Mouse (Mus musculus): ENCODE results near the gene Btg2. TPM values are rescaled to one million over a fixed set of nuclear protein-coding genes. Genes with fewer than 3 reads are reported as not detected.

Btg2 gene
- polyA plus RNA-seq, 1 experiment from 2014 or later, result 41.0 TPM

GRCm38 (mm10) chr1:134096264-134096934 lies 17.5 kb upstream of the Btg2 start:
- no peak overlapping the region for H3K9ac ChIP-seq
- H3K36me3 ChIP-seq, result no peaks in the 10 kb centered on the region
- peak overlapping the region; percentile 10; the same call in 1 of the 2 replicates for H3K4me2 ChIP-seq (replicated peaks)
- H3K4me3 ChIP-seq (replicated peaks), result no peak overlapping the region
- peak overlapping the region; percentile 93 for H3K27ac ChIP-seq
- no peaks in the 10 kb centered on the region for H3K9me3 ChIP-seq
- H3K4me1 ChIP-seq (replicated peaks), result peaks cover 67% of the 10 kb centered on the region
- WGBS, result 48% methylated on average over 14 of the region's 14 CpGs
- no peaks in the 10 kb centered on the region for H3K27me3 ChIP-seq (replicated peaks)
- 0 out of 2 replicates have a peak, but pooled peaks have one; percentile 8 for ATAC-seq

DNA sequence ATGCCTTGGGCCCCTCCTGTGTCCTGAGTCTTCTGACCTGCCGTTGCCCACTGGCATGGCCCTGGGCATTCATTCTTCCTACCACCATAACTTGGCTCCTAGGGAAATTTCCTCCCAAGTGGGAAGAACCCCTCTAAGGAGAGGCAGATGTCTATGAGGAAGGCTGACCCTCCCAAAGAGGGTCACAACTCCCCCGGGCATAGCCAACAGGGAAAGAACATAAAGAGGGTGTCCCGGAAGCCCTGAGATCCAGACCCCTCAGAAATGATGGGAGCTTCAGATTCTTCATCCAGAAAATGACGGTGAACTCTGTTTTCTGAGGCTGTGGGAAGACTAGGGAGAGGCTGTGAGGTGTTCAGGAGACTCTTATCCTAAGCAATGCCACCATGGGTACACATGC lies 16.8 kb upstream of the Btg2 start:
- H3K4me1 ChIP-seq (replicated peaks), result peaks cover 67% of the 10 kb centered on the region
- 79% methylated on average over 4 of the region's 4 CpGs for WGBS
- no peaks in the 10 kb centered on the region for H3K9me3 ChIP-seq
- peak overlapping the region; percentile 93 for H3K27ac ChIP-seq
- 0 out of 2 replicates have a peak overlapping the region, but pooled peaks have one; percentile 10 for H3K4me2 ChIP-seq (replicated peaks)
- ATAC-seq, result no peak
- no peak overlapping the region for H3K4me3 ChIP-seq (replicated peaks)
- no peaks in the 10 kb centered on the region for H3K27me3 ChIP-seq (replicated peaks)
- no peak overlapping the region for H3K9ac ChIP-seq
- H3K36me3 ChIP-seq, result no peaks in the 10 kb centered on the region

- Histone ChIP-seq H3K36me3 (no peaks in the 10 kb centered on the region), H3K4me3 (replicated peaks) (no peak overlapping the region), H3K27ac (no peak overlapping the region; the same call in 1 of the 2 replicates), H3K9ac (no peak overlapping the region), H3K27me3 (replicated peaks) (no peaks in the 10 kb centered on the region), H3K9me3 (no peaks in the 10 kb centered on the region), H3K4me1 (replicated peaks) (peaks cover 67% of the 10 kb centered on the region), H3K4me2 (replicated peaks) (no peak overlapping the region)
- 65% methylated on average over 7 of the region's 7 CpGs for WGBS
- no peak for ATAC-seq
Measured at GRCm38 (mm10) chr1:134095033-134095612, 16.2 kb upstream of the Btg2 start.

GRCm38 (mm10) chr1:134093771-134094526 lies 15.0 kb upstream of the Btg2 start:
- H3K9me3 ChIP-seq, result no peaks in the 10 kb centered on the region
- peak overlapping the region; percentile 88 for H3K4me2 ChIP-seq (replicated peaks)
- peak overlapping the region; percentile 44; the same call in 1 of the 2 replicates for H3K4me3 ChIP-seq (replicated peaks)
- peaks cover 59% of the 10 kb centered on the region for H3K4me1 ChIP-seq (replicated peaks)
- no peaks in the 10 kb centered on the region for H3K27me3 ChIP-seq (replicated peaks)
- no peak overlapping the region for H3K9ac ChIP-seq
- 69% methylated on average over 13 of the region's 13 CpGs for WGBS
- H3K27ac ChIP-seq, result peak overlapping the region; percentile 90
- ATAC-seq, result no peak
- H3K36me3 ChIP-seq, result no peaks in the 10 kb centered on the region

DNA sequence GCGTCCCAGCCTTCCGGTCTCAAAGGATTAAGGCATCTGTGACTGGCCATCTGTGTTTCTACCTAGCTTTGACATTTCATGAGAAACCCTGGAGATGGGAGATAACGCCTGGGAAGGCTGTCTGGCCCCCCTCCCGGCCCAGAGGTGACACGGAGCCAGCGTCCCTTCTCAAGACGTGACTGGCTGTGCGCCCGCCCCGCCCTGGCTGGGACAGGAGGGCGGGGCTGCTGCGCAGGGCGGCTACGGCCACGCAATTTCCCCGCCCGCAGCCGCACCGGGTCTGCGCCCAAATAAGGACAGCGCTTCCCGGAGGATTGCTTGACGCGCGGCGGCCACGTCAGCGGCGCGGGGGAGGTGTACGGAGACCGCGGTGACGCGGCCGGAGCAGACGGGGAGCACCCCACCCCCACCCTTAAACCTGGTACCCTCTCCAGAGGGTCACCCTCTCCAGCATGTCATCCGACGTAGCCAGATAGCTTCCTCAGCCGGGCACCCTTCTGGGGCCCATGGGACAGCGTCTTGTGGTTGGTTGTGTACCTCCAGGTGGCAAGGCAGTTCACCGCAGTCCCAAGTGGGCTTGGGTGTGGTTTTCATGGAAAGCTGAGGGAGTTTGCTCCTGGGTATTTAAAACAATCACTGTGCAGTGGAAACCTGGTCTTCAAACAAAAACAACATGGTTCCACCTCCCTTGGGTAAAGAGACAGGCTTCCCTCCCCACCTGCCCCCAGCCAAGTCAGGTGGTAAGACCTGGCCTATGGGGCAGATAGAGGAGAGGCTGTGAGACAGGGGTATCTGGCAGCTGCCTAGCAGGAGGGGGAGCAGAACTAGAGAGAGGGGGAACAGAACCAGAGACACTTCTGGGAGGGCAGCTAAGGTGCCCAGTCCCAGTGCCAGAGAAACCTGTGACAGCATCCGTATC lies 14.2 kb upstream of the Btg2 start:
- Histone ChIP-seq H3K4me1 (replicated peaks) (peaks cover 51% of the 10 kb centered on the region), H3K27ac (peak overlapping the region; percentile 90), H3K36me3 (no peaks in the 10 kb centered on the region), H3K9ac (peak overlapping the region; percentile 61), H3K4me2 (replicated peaks) (peak overlapping the region; percentile 88), H3K9me3 (no peaks in the 10 kb centered on the region), H3K4me3 (replicated peaks) (peak overlapping the region; percentile 44), H3K27me3 (replicated peaks) (no peaks in the 10 kb centered on the region)
- peak; percentile 96 for ATAC-seq
- WGBS, result 2% methylated on average over 43 of the region's 43 CpGs

- peaks cover 45% of the 10 kb centered on the region for H3K4me1 ChIP-seq (replicated peaks)
Measured at GRCm38 (mm10) chr1:134092368-134092767, 13.4 kb upstream of the Btg2 start.

DNA sequence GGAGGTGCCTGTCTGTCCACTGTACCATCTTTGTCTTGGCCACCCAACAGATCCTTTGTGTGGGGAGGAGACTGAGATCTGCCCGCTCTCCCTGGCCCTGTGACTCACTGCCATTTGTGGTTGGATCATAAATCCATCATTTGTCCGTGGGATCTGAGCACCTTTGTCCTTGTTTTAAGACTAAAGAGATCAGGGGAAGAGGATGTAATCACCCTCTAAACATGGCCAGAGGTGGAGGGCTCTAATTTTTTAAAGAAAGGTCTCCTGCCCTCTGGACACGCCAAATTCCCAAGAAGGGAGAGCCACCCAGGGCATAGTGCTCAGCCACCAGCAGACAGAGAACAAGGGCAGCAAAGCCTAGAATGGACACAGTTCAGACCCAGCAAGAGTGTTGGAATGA lies 12.9 kb upstream of the Btg2 start:
- H3K9me3 ChIP-seq, result no peaks in the 10 kb centered on the region
- WGBS, result 60% methylated on average over 3 of the region's 3 CpGs
- H3K27me3 ChIP-seq (replicated peaks), result no peaks in the 10 kb centered on the region
- no peak for ATAC-seq
- H3K4me1 ChIP-seq (replicated peaks), result peaks cover 47% of the 10 kb centered on the region
- no peaks in the 10 kb centered on the region for H3K36me3 ChIP-seq
- H3K4me3 ChIP-seq (replicated peaks), result no peak overlapping the region
- H3K4me2 ChIP-seq (replicated peaks), result no peak overlapping the region
- H3K27ac ChIP-seq, result peak overlapping the region; percentile 90; the same call in 1 of the 2 replicates
- no peak overlapping the region for H3K9ac ChIP-seq

More at GRCm38 (mm10) chr1:134092368-134092767, 13.4 kb upstream of the Btg2 start:
- Histone ChIP-seq H3K27me3 (replicated peaks) (no peaks in the 10 kb centered on the region), H3K36me3 (no peaks in the 10 kb centered on the region), H3K4me2 (replicated peaks) (peak overlapping the region; percentile 88), H3K27ac (peak overlapping the region; percentile 90), H3K9me3 (no peaks in the 10 kb centered on the region), H3K9ac (peak overlapping the region; percentile 61; the same call in 1 of the 2 replicates), H3K4me3 (replicated peaks) (peak overlapping the region; percentile 44)
- no peak; the same call in 1 of the 2 replicates for ATAC-seq
- 22% methylated on average over 6 of the region's 6 CpGs for WGBS

DNA sequence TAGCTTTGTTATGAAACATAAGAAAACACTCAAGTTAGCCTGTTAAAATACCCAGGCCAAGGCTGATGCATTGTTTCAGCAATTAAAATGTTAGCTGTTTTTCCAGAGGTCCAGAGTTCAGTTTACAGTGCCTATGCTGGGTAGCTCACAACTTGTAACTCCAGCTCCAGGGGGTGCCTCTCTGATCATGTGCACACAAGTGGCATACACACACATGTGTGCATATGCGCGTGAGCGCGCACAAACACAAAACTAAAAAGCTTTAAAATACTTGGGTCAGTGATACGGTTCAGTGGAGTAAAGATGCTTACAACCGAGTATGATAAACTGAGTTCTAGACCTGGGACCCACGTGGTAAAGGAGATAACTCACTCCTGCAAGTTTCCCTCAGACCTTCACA lies 10.2 kb upstream of the Btg2 start:
- no peaks in the 10 kb centered on the region for H3K27me3 ChIP-seq (replicated peaks)
- H3K9me3 ChIP-seq, result no peaks in the 10 kb centered on the region
- ATAC-seq, result no peak
- H3K27ac ChIP-seq, result no peak overlapping the region
- H3K4me2 ChIP-seq (replicated peaks), result no peak overlapping the region
- 90% methylated on average over 7 of the region's 7 CpGs for WGBS
- H3K4me3 ChIP-seq (replicated peaks), result no peak overlapping the region
- H3K36me3 ChIP-seq, result no peaks in the 10 kb centered on the region
- H3K9ac ChIP-seq, result no peak overlapping the region
- H3K4me1 ChIP-seq (replicated peaks), result peaks cover 33% of the 10 kb centered on the region

- Histone ChIP-seq H3K27ac (peak overlapping the region; percentile 65), H3K4me3 (replicated peaks) (peak overlapping the region; percentile 12), H3K4me2 (replicated peaks) (peak overlapping the region; percentile 32), H3K27me3 (replicated peaks) (no peaks in the 10 kb centered on the region), H3K36me3 (no peaks in the 10 kb centered on the region), H3K4me1 (replicated peaks) (peaks cover 22% of the 10 kb centered on the region), H3K9me3 (no peaks in the 10 kb centered on the region), H3K9ac (peak overlapping the region; percentile 15)
- ATAC-seq, result peak; percentile 73
- WGBS, result 45% methylated on average over 16 of the region's 16 CpGs
Measured at GRCm38 (mm10) chr1:134086811-134087398, 8.0 kb upstream of the Btg2 start.

- Histone ChIP-seq H3K27ac (no peak overlapping the region), H3K4me1 (replicated peaks) (peaks cover 21% of the 10 kb centered on the region), H3K4me2 (replicated peaks) (no peak overlapping the region), H3K4me3 (replicated peaks) (no peak overlapping the region), H3K9ac (no peak overlapping the region), H3K27me3 (replicated peaks) (no peaks in the 10 kb centered on the region), H3K36me3 (no peaks in the 10 kb centered on the region), H3K9me3 (no peaks in the 10 kb centered on the region)
- WGBS, result 34% methylated on average over 3 of the region's 3 CpGs
- no peak for ATAC-seq
Measured at GRCm38 (mm10) chr1:134086017-134086416, 7.1 kb upstream of the Btg2 start.

GRCm38 (mm10) chr1:134084128-134084527 lies 5.2 kb upstream of the Btg2 start:
- WGBS, result 83% methylated on average over 3 of the region's 3 CpGs
- Histone ChIP-seq H3K27ac (no peak overlapping the region), H3K4me1 (replicated peaks) (peaks cover 31% of the 10 kb centered on the region), H3K4me3 (replicated peaks) (no peak overlapping the region), H3K9me3 (no peaks in the 10 kb centered on the region), H3K36me3 (no peaks in the 10 kb centered on the region), H3K4me2 (replicated peaks) (no peak overlapping the region), H3K9ac (no peak overlapping the region), H3K27me3 (replicated peaks) (no peaks in the 10 kb centered on the region)
- no peak for ATAC-seq

All from intestine, embryonic 15.5 days (tissue).